Mouse (Mus musculus) left cerebral cortex, adult 2 months (tissue): ENCODE results near the gene Gsk3b. TPM values are rescaled to one million over a fixed set of nuclear protein-coding genes. Genes with fewer than 3 reads are reported as not detected.

Experiments used
- DNase-seq, 2 experiments: peaks; one replicate each; pipeline ENCODE4 v3.0.0; 2021 to 2022; ENCODE audit warnings: low spot score in 2 of 2, mixed read lengths in 1 of 2; ENCODE audit errors: extremely low spot score in 1 of 2
- H3K27ac ChIP-seq: fragments of 200-600 bp; 2 replicates; pipeline ENCODE4 v1.8.1; 2022
- H3K4me3 ChIP-seq: fragments of 200-600 bp; 2 replicates; pipeline ENCODE4 v1.8.1; 2022
- CTCF ChIP-seq: fragments of 200-600 bp; IDR thresholded peaks from 2 replicates; pipeline ENCODE4 v1.8.1; 2022; ENCODE audit warnings: antibody characterized with exemption, mild to moderate bottlenecking, moderate library complexity
- intact Hi-C: fragments of 180-260 bp; cut with DNase I; formaldehyde crosslinking; loops from one replicate; pipeline ENCODE4 v1.15.1; 2025
- total RNA-seq, 2 experiments: library from RNA; stranded (reverse); gene quantifications; 2 replicates each; pipeline ENCODE4 v1.2.3; 2021

Gene Gsk3b
- total RNA-seq, 2 experiments from 2014 or later: 179 to 181 TPM

- Histone ChIP-seq H3K27ac (peak overlapping the region; percentile 99), H3K4me3 (peak overlapping the region; percentile 98)
- TF ChIP-seq CTCF: peak; percentile 17
- no peak for DNase-seq
- intact Hi-C loops: loop anchor here (1.0 to 5.0 kb wide), 3 partner anchors 95 to 219 kb away; partner anchors contain the start of gene Lrrc58
Measured at GRCm38 (mm10) chr16:38087645-38088125, 1.1 kb upstream of the Gsk3b start.

GRCm38 (mm10) chr16:38088126-38088628, 624 bp upstream of the Gsk3b start:
- peak overlapping the region; percentile 98 for H3K4me3 ChIP-seq
- intact Hi-C loops: loop anchor here (1.0 to 5.0 kb wide), 3 partner anchors 96 to 219 kb away; partner anchors contain the start of gene Lrrc58
- DNase-seq: peak in 1 of 2 experiments; percentile 58
- TF ChIP-seq CTCF: no peak
- peak overlapping the region; percentile 99 for H3K27ac ChIP-seq

- intact Hi-C loops: loop anchor here (2.0 to 5.0 kb wide), 3 partner anchors 45 to 221 kb away; partner anchors contain the start of gene Lrrc58
- Histone ChIP-seq H3K4me3 (peak overlapping the region; percentile 98), H3K27ac (peak overlapping the region; percentile 99)
- TF ChIP-seq CTCF: no peak
- DNase-seq: no peak
Measured at GRCm38 (mm10) chr16:38089447-38090170, 808 bp downstream of the Gsk3b start.

GRCm38 (mm10) chr16:38090341-38091005, 1.7 kb downstream of the Gsk3b start:
- DNase-seq: no peak
- no peak for TF ChIP-seq CTCF
- Histone ChIP-seq H3K4me3 (peak overlapping the region; percentile 98), H3K27ac (peak overlapping the region; percentile 99)
- intact Hi-C loops: loop anchor here (2.0 kb wide), 1 partner anchor 44 kb away; no protein-coding TSS in a partner anchor

- intact Hi-C loops: loop anchor here (2.0 kb wide), 1 partner anchor 44 kb away; no protein-coding TSS in a partner anchor
- H3K4me3 ChIP-seq: peak overlapping the region; percentile 98
- peak overlapping the region; percentile 99 for H3K27ac ChIP-seq
- no peak for DNase-seq
- TF ChIP-seq CTCF: no peak
Measured at GRCm38 (mm10) chr16:38091041-38091440, 2.2 kb downstream of the Gsk3b start.

- Histone ChIP-seq H3K4me3 (peak overlapping the region; percentile 98), H3K27ac (no peak overlapping the region)
- TF ChIP-seq CTCF: no peak
- DNase-seq: no peak
- intact Hi-C loops: loop anchor here (1.0 to 2.0 kb wide), 2 partner anchors 43 to 106 kb away; no protein-coding TSS in a partner anchor
Measured at GRCm38 (mm10) chr16:38091706-38092105, 2.9 kb downstream of the Gsk3b start.

- Histone ChIP-seq H3K27ac (no peak overlapping the region), H3K4me3 (peak overlapping the region; percentile 98)
- no peak for TF ChIP-seq CTCF
- DNase-seq: no peak
- intact Hi-C loops: loop anchor here (1.0 kb wide), 1 partner anchor 105 kb away; no protein-coding TSS in a partner anchor
Measured at GRCm38 (mm10) chr16:38092598-38092997, 3.8 kb downstream of the Gsk3b start.

- H3K27ac ChIP-seq: no peak overlapping the region
- DNase-seq: no peak
- H3K4me3 ChIP-seq: no peak overlapping the region
- TF ChIP-seq CTCF: no peak
- intact Hi-C loops: no loop called here
Measured at GRCm38 (mm10) chr16:38095181-38095851, 6.5 kb downstream of the Gsk3b start.

- intact Hi-C loops: no loop called here
- Histone ChIP-seq H3K27ac (no peak overlapping the region), H3K4me3 (no peak overlapping the region)
- DNase-seq: no peak
- TF ChIP-seq CTCF: no peak
Measured at GRCm38 (mm10) chr16:38097521-38097920, 8.7 kb downstream of the Gsk3b start.

- no peak for TF ChIP-seq CTCF
- DNase-seq: no peak
- Histone ChIP-seq H3K4me3 (no peak overlapping the region), H3K27ac (no peak overlapping the region)
- intact Hi-C loops: no loop called here
Measured at GRCm38 (mm10) chr16:38099325-38099724, 10.5 kb downstream of the Gsk3b start.

GRCm38 (mm10) chr16:38100569-38100968, 11.8 kb downstream of the Gsk3b start:
- Histone ChIP-seq H3K27ac (no peak overlapping the region), H3K4me3 (no peak overlapping the region)
- no peak for TF ChIP-seq CTCF
- no peak for DNase-seq
- intact Hi-C loops: no loop called here

- no peak overlapping the region for H3K27ac ChIP-seq
- no peak for TF ChIP-seq CTCF
- H3K4me3 ChIP-seq: no peak overlapping the region
- DNase-seq: no peak
- intact Hi-C loops: no loop called here
Measured at GRCm38 (mm10) chr16:38105453-38105852, 16.7 kb downstream of the Gsk3b start.
